Mouse (Mus musculus): Measurements from ENCODE around the gene Vmn1r137. TPM values are rescaled to one million over a fixed set of nuclear protein-coding genes. Genes with fewer than 3 reads are reported as not detected.
"Not testable (repeated sequence)": the region's sequence is repeated elsewhere in the genome, so short reads cannot be mapped to it uniquely, and the experiment has no call there.

The Vmn1r137 gene
- not detected in 2 replicates for polyA plus RNA-seq (2012; rRNA removed)

GRCm38 (mm10) chr7:21994287-21994686 is at the start of gene Vmn1r137:
Vmn1r137 (plus strand) TSS chr7:21994587.
- not testable (repeated sequence) for H3K4me1 ChIP-seq (replicated peaks; ENCODE audit: control insufficient read depth, insufficient read depth, low read length); DNase-seq; H3K27ac ChIP-seq (ENCODE audit: control insufficient read depth, insufficient read depth, low read length); H3K27me3 ChIP-seq (ENCODE audit: control insufficient read depth, insufficient read depth, low read length); H3K36me3 ChIP-seq (ENCODE audit: control insufficient read depth, insufficient read depth, low read length); H3K4me3 ChIP-seq (ENCODE audit: control insufficient read depth, insufficient read depth, low read length)
- WGBS: no CpG with 5 or more reads among the region's 3 CpGs

GRCm38 (mm10) chr7:22028797-22029196 is 34.4 kb downstream of the Vmn1r137 start, which contains the start of gene Vmn1r138:
Vmn1r138 (minus strand) TSS chr7:22028897.
- H3K27ac ChIP-seq (ENCODE audit: control insufficient read depth, insufficient read depth, low read length); H3K4me1 ChIP-seq (replicated peaks; ENCODE audit: control insufficient read depth, insufficient read depth, low read length); H3K27me3 ChIP-seq (ENCODE audit: control insufficient read depth, insufficient read depth, low read length); H3K4me3 ChIP-seq (ENCODE audit: control insufficient read depth, insufficient read depth, low read length); DNase-seq; H3K36me3 ChIP-seq (ENCODE audit: control insufficient read depth, insufficient read depth, low read length): not testable (repeated sequence)
- WGBS: no CpG with 5 or more reads among the region's 2 CpGs

Other genes with a start within 250 kb of the Vmn1r137 start
- not detected in 2 replicates for gene Gm4175, start 233.1 kb upstream of the Vmn1r137 start, polyA plus RNA-seq (2012; rRNA removed)
- gene Gm4177, start 197.9 kb upstream of the Vmn1r137 start, polyA plus RNA-seq (2012; rRNA removed): not detected in 2 replicates
- gene Vmn1r135, start 162.2 kb upstream of the Vmn1r137 start, polyA plus RNA-seq (2012; rRNA removed): not detected in 2 replicates
- not detected in 2 replicates for gene Gm5725, start 150.3 kb upstream of the Vmn1r137 start, polyA plus RNA-seq (2012; rRNA removed)
- gene Gm5891, start 73.3 kb upstream of the Vmn1r137 start, polyA plus RNA-seq (2012; rRNA removed): not detected in 2 replicates
- not detected in 2 replicates for gene Vmn1r138, start 34.3 kb downstream of the Vmn1r137 start, polyA plus RNA-seq (2012; rRNA removed)
- gene Gm6176, start 61.7 kb downstream of the Vmn1r137 start, polyA plus RNA-seq (2012; rRNA removed): not detected in 2 replicates
- gene Vmn1r139, start 74.5 kb downstream of the Vmn1r137 start, polyA plus RNA-seq (2012; rRNA removed): not detected in 2 replicates
- not detected in 2 replicates for gene Gm16451, start 123.7 kb downstream of the Vmn1r137 start, polyA plus RNA-seq (2012; rRNA removed)
- gene Gm10666, start 140.2 kb downstream of the Vmn1r137 start, polyA plus RNA-seq (2012; rRNA removed): not detected in 2 replicates
- not detected in 2 replicates for gene Vmn1r142, start 169.4 kb downstream of the Vmn1r137 start, polyA plus RNA-seq (2012; rRNA removed)
- gene Vmn1r143, start 194.8 kb downstream of the Vmn1r137 start, polyA plus RNA-seq (2012; rRNA removed): not detected in 2 replicates
- not detected in 2 replicates for gene Gm8653, start 206.7 kb downstream of the Vmn1r137 start, polyA plus RNA-seq (2012; rRNA removed)
- gene Gm8453, start 234.9 kb downstream of the Vmn1r137 start, polyA plus RNA-seq (2012; rRNA removed): not detected in 2 replicates